Mouse (Mus musculus): Measurements from ENCODE around the gene Zfp566.

- no peak for TF ChIP-seq GATA1 (IDR thresholded peaks at IDR 0.05; ENCODE audit: borderline replicate concordance, low read length)
- TF ChIP-seq FLI1 (IDR thresholded peaks at IDR 0.05; ENCODE audit: low read length) = no peak
Observed at GRCm38 (mm10) chr7:30060341-30060740, 30.0 kb downstream of the Zfp566 start.

Data from megakaryocyte, embryonic 14.5 days (primary cell).